Mouse (Mus musculus): ENCODE data around the gene Morn4. TPM values are rescaled to one million over a fixed set of nuclear protein-coding genes. Genes with fewer than 3 reads are reported as not detected.
"Not testable (repeated sequence)": the region's sequence is repeated elsewhere in the genome, so short reads cannot be mapped to it uniquely, and the experiment has no call there.

Gene Morn4
- polyA plus RNA-seq, 1 experiment = 1.1 TPM

DNA sequence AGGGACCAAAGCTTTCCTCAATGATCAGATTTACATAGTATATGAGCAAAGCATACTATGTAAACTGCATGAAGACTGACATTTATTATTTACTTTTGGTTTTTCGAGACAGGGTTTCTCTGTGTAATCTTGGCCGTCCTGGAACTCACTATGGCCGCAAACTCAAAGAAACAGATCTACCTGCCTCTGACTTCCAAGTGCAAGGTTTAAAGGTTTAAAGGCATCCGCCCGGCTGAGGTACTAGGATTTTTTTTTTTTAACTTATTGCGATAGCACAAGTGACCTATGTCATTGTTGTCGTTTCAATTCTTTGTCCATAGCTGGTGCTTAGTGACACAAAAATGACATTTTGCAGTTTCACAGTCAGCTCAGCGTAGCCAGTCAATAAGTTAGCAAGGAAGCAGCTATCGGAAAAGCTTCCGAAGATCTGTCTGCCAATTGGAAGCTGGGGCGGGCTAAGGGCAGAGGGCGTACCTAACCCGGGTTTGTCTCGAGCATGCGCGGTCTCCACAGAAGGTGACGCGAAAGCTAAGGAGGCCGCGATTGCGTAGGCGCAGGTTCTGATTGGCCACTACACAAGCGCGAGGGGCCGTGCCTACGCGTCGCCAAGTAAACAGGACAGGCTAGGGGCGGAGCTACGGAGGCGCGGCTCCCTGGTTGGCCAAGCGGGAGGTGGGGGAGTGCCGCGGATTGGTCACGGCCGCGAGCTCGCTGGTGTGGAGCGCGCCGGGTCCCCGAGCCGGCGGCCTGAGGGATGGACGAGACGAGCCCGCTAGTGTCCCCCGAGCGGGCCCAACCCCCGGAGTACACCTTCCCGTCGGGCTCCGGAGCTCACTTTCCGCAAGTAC is 3.8 kb upstream of the Morn4 start, which contains the start of gene Pi4k2a:
TSS of gene Pi4k2a (plus strand) at position 723 of the 848 bp plus-strand sequence.
- Histone ChIP-seq H3K4me1 (replicated peaks; ENCODE audit: control insufficient read depth, insufficient read depth, low read length) (peaks cover 9% of the 10 kb centered on the region), H3K36me3 (ENCODE audit: control insufficient read depth, insufficient read depth, low read length) (no peaks in the 10 kb centered on the region), H3K27ac (ENCODE audit: control insufficient read depth, insufficient read depth, low read length) (peak within 1 kb of the TSS; percentile 71), H3K27me3 (ENCODE audit: control insufficient read depth, insufficient read depth, low read length) (peaks cover 6% of the 10 kb centered on the region; the same call in 1 of the 2 replicates), H3K4me3 (ENCODE audit: control insufficient read depth, insufficient read depth, low read length) (peak within 1 kb of the TSS; percentile 61)
- TF ChIP-seq POLR2A (IDR thresholded peaks at IDR 0.05; ENCODE audit: control insufficient read depth, extremely low read depth, insufficient read depth, low read length, poor library complexity) = peak; percentile 62; the same call in 1 of the 2 replicates
- TF ChIP-seq CTCF (IDR thresholded peaks at IDR 0.05; ENCODE audit: borderline replicate concordance, control insufficient read depth, extremely low read depth, insufficient read depth, low read length, poor library complexity) = peak; percentile 47; the same call in 1 of the 2 replicates
- under 1% methylated on average over 55 of the region's 55 CpGs for WGBS
- DNase-seq = peak; percentile 98

DNA sequence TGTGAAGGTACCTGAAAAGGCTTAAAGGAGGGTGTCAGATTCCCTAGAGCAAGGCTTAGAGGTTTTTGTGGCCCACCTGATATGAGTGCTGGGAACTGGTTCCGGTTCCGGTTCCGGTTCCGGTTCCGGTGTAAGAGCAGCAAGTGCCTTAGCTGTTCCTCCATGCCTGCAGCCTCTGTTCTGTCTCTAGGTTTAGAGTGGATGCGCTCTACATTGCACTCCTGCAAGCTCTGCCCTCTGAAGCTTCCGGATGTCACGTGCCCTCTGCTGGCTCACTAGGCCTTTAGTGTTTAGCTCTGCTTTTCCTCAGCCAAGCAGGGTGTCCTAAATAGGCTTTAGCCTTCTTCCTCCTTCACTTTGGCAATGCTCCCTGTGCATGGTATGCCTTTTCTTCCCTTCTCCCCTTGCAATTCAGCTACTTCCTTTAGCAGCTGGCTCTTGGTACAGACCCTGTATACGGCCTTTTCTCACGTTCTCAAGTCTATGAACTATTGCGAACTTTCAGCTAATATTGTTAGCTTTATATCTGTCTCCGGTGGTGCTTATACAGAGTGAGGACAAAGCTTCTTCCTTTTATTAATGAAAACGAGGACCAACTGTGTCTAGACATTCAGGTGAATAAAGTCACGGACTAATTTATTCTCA is 3.1 kb upstream of the Morn4 start:
- WGBS = 11% methylated on average over 14 of the region's 14 CpGs
- no peak overlapping the region for H3K4me3 ChIP-seq (ENCODE audit: control insufficient read depth, insufficient read depth, low read length)

DNA sequence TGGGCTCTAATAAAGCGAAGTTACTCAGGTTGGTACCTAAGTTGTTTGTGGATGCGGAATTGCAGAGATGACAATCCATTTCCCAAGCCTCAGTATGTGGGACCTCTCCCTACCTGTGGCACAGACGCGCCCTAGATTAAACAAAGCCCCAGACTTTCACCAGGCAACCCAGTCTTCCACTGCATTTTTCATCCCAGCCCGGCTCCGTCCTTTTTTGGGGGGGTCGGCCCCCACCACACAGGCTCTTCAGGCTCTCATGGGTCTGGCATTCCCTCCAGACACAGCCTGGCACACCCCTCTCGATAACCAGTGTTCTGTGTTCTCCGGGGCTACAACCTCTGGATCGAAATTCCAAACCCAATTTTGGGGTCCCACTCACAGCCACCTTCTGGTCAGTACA is 467 bp downstream of the Morn4 start:
- peaks cover 9% of the 10 kb centered on the region for H3K4me1 ChIP-seq (replicated peaks; ENCODE audit: control insufficient read depth, insufficient read depth, low read length)
- 26% methylated on average over 10 of the region's 10 CpGs for WGBS
- H3K36me3 ChIP-seq (ENCODE audit: control insufficient read depth, insufficient read depth, low read length) = no peaks in the 10 kb centered on the region
- no peak overlapping the region for H3K4me3 ChIP-seq (ENCODE audit: control insufficient read depth, insufficient read depth, low read length)
- TF ChIP-seq CTCF (IDR thresholded peaks at IDR 0.05; ENCODE audit: borderline replicate concordance, control insufficient read depth, extremely low read depth, insufficient read depth, low read length, poor library complexity) (no peak), POLR2A (IDR thresholded peaks at IDR 0.05; ENCODE audit: control insufficient read depth, extremely low read depth, insufficient read depth, low read length, poor library complexity) (no peak)
- no peak for DNase-seq
- no peak overlapping the region for H3K27ac ChIP-seq (ENCODE audit: control insufficient read depth, insufficient read depth, low read length)
- peaks cover 6% of the 10 kb centered on the region; the same call in 1 of the 2 replicates for H3K27me3 ChIP-seq (ENCODE audit: control insufficient read depth, insufficient read depth, low read length)

More for the DNA sequence above, 3.1 kb upstream of the Morn4 start:
- peaks cover 6% of the 10 kb centered on the region; the same call in 1 of the 2 replicates for H3K27me3 ChIP-seq (ENCODE audit: control insufficient read depth, insufficient read depth, low read length)
- TF ChIP-seq CTCF (IDR thresholded peaks at IDR 0.05; ENCODE audit: borderline replicate concordance, control insufficient read depth, extremely low read depth, insufficient read depth, low read length, poor library complexity) = no peak
- H3K4me1 ChIP-seq (replicated peaks; ENCODE audit: control insufficient read depth, insufficient read depth, low read length) = peaks cover 9% of the 10 kb centered on the region
- DNase-seq = peak; percentile 77
- peak overlapping the region; percentile 71 for H3K27ac ChIP-seq (ENCODE audit: control insufficient read depth, insufficient read depth, low read length)
- H3K36me3 ChIP-seq (ENCODE audit: control insufficient read depth, insufficient read depth, low read length) = no peaks in the 10 kb centered on the region

DNA sequence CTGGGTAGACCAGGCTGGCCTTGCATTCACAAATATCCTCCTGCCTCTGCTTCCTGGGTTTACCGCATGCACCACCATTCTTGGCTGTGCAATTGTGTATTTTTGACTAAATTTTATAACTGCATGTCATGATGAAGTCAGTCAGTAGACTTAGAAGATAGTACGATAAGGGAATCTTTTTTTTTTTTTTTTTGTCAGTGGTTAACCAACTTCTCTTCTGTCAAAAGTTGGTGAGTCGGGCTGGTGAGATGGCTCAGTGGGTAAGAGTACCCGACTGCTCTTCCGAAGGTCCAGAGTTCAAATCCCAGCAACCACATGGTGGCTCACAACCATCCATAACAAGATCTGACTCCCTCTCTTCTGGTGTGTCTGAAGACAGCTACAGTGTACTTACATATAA is 4.5 kb downstream of the Morn4 start:
- not testable (repeated sequence) for H3K4me3 ChIP-seq (ENCODE audit: control insufficient read depth, insufficient read depth, low read length); DNase-seq; H3K27ac ChIP-seq (ENCODE audit: control insufficient read depth, insufficient read depth, low read length); H3K4me1 ChIP-seq (replicated peaks; ENCODE audit: control insufficient read depth, insufficient read depth, low read length); H3K36me3 ChIP-seq (ENCODE audit: control insufficient read depth, insufficient read depth, low read length); H3K27me3 ChIP-seq (ENCODE audit: control insufficient read depth, insufficient read depth, low read length)
- WGBS = 42% methylated on average over 5 of the region's 5 CpGs

DNA sequence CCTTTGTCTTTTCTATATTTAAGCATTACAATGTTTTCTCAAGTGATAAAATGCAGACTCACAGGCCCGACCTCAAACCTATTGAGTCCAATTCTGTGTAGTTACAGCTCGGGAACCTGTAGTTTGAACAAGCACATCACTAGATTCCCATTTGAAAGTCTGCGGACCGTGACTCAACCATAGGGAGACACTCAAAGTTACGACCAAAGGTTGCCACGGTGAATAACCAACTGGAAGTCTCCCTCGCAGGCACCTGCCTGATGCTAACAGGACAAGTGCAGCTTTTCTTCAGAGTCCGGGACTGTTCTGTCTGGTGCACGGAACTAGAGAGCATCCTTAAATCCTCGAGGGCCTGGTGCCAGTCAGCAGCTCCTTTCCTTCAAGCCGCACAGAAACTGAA is 5.7 kb downstream of the Morn4 start:
- WGBS = 89% methylated on average over 11 of the region's 11 CpGs
- DNase-seq = no peak
- Histone ChIP-seq H3K27me3 (ENCODE audit: control insufficient read depth, insufficient read depth, low read length) (no peaks in the 10 kb centered on the region), H3K4me3 (ENCODE audit: control insufficient read depth, insufficient read depth, low read length) (no peak overlapping the region), H3K27ac (ENCODE audit: control insufficient read depth, insufficient read depth, low read length) (no peak overlapping the region), H3K36me3 (ENCODE audit: control insufficient read depth, insufficient read depth, low read length) (no peaks in the 10 kb centered on the region), H3K4me1 (replicated peaks; ENCODE audit: control insufficient read depth, insufficient read depth, low read length) (no peaks in the 10 kb centered on the region)
- TF ChIP-seq POLR2A (IDR thresholded peaks at IDR 0.05; ENCODE audit: control insufficient read depth, extremely low read depth, insufficient read depth, low read length, poor library complexity) (no peak), CTCF (IDR thresholded peaks at IDR 0.05; ENCODE audit: borderline replicate concordance, control insufficient read depth, extremely low read depth, insufficient read depth, low read length, poor library complexity) (no peak)

DNA sequence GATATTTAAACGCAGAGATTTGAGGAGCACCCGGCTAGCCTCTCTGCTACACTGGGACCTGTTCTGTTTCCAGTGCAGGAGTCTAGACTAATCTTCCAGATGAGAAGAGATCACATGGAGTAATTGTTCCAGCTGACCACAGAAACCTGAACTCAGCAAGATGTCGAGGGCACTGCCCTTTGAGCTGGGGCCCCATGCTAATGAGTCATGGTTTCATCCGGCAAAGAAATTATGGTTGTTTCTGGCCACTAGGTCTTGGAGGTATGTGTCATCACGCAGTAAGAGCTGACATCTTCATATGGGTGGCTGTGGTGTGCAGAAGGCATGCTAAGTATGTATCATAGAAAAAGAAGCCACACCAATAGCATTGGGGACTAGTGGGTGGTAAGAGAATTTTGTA is 6.2 kb downstream of the Morn4 start:
- no peak overlapping the region for H3K4me3 ChIP-seq (ENCODE audit: control insufficient read depth, insufficient read depth, low read length)
- 89% methylated on average over 5 of the region's 5 CpGs for WGBS
- no peak for DNase-seq
- no peaks in the 10 kb centered on the region for H3K27me3 ChIP-seq (ENCODE audit: control insufficient read depth, insufficient read depth, low read length)
- no peaks in the 10 kb centered on the region for H3K36me3 ChIP-seq (ENCODE audit: control insufficient read depth, insufficient read depth, low read length)
- TF ChIP-seq POLR2A (IDR thresholded peaks at IDR 0.05; ENCODE audit: control insufficient read depth, extremely low read depth, insufficient read depth, low read length, poor library complexity) (no peak), CTCF (IDR thresholded peaks at IDR 0.05; ENCODE audit: borderline replicate concordance, control insufficient read depth, extremely low read depth, insufficient read depth, low read length, poor library complexity) (no peak)
- no peaks in the 10 kb centered on the region for H3K4me1 ChIP-seq (replicated peaks; ENCODE audit: control insufficient read depth, insufficient read depth, low read length)
- H3K27ac ChIP-seq (ENCODE audit: control insufficient read depth, insufficient read depth, low read length) = no peak overlapping the region
